Mouse (Mus musculus) E14TG2a.4 (cell line): ENCODE measurements around the gene Trp63.

Source experiments
- H3K27me3 ChIP-seq: 2 replicates; pipeline ENCODE4 v1.6.1; 2014; ENCODE audit warnings: low read length, control low read depth; ENCODE audit not compliant: insufficient read depth
- H3K36me3 ChIP-seq: 2 replicates; pipeline ENCODE4 v1.6.1; 2014; ENCODE audit warnings: low read length, control low read depth; ENCODE audit not compliant: insufficient read depth
- H3K4me1 ChIP-seq: replicated peaks from 2 replicates; pipeline ENCODE4 v1.6.1; 2014; ENCODE audit warnings: low read depth, low read length, control low read depth
- H3K4me3 ChIP-seq: replicated peaks from 2 replicates; pipeline ENCODE4 v1.5.1; 2014; ENCODE audit warnings: mild to moderate bottlenecking, low read length
- H3K9me3 ChIP-seq: 2 replicates; pipeline ENCODE4 v1.6.1; 2014; ENCODE audit warnings: low read length, control low read depth
- CTCF ChIP-seq: conservative IDR thresholded peaks from 2 replicates; pipeline ENCODE4 v1.5.1; 2014; ENCODE audit warnings: low read length
- NANOG ChIP-seq: IDR thresholded peaks from 2 replicates; pipeline ENCODE4 v1.6.1; 2014; ENCODE audit warnings: borderline replicate concordance, low read length, mixed read lengths
- POU5F1 ChIP-seq: IDR thresholded peaks from 2 replicates; pipeline ENCODE4 v1.6.1; 2014; ENCODE audit warnings: low read length, borderline replicate concordance

Trp63 gene

GRCm38 (mm10) chr16:25865096-25865869 is 181.7 kb downstream of the Trp63 start:
- Histone ChIP-seq H3K36me3 (no peaks in the 10 kb centered on the region), H3K9me3 (no peaks in the 10 kb centered on the region), H3K4me3 (no peak overlapping the region), H3K27me3 (peaks cover 14% of the 10 kb centered on the region), H3K4me1 (peaks cover 8% of the 10 kb centered on the region)
- no peak for TF ChIP-seq NANOG
- TF ChIP-seq POU5F1 = no peak
- TF ChIP-seq CTCF = no peak

DNA sequence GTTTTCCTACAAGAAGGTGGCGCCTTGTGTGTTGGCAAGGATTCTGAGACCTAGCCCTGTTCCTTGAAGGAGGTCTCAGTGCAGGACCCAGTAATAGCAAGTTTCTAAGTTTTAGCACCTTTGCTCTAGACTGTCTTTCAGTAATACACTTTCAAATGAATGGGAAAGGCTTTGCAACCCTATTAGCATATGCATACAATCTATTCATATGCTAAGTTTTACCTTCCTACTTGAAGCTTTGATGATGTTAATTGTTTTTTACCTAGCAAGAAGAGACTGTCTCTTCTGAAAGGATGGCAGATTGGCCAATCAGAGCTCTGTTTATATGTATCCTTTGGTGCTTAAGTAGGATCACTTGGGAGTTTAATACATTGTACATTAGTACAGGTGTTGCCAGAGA is 187.9 kb downstream of the Trp63 start:
- Histone ChIP-seq H3K4me1 (peaks cover 17% of the 10 kb centered on the region), H3K36me3 (no peaks in the 10 kb centered on the region), H3K9me3 (no peaks in the 10 kb centered on the region), H3K27me3 (peaks cover 14% of the 10 kb centered on the region), H3K4me3 (no peak overlapping the region)
- no peak for TF ChIP-seq CTCF
- peak; percentile 95 for TF ChIP-seq POU5F1
- peak; percentile 74 for TF ChIP-seq NANOG

- Histone ChIP-seq H3K4me3 (no peak overlapping the region), H3K9me3 (no peaks in the 10 kb centered on the region), H3K36me3 (no peaks in the 10 kb centered on the region), H3K4me1 (peaks cover 14% of the 10 kb centered on the region), H3K27me3 (no peaks in the 10 kb centered on the region)
- no peak for TF ChIP-seq CTCF
- no peak for TF ChIP-seq POU5F1
- TF ChIP-seq NANOG = no peak
Observed at GRCm38 (mm10) chr16:25875681-25876080, 192.1 kb downstream of the Trp63 start.

DNA sequence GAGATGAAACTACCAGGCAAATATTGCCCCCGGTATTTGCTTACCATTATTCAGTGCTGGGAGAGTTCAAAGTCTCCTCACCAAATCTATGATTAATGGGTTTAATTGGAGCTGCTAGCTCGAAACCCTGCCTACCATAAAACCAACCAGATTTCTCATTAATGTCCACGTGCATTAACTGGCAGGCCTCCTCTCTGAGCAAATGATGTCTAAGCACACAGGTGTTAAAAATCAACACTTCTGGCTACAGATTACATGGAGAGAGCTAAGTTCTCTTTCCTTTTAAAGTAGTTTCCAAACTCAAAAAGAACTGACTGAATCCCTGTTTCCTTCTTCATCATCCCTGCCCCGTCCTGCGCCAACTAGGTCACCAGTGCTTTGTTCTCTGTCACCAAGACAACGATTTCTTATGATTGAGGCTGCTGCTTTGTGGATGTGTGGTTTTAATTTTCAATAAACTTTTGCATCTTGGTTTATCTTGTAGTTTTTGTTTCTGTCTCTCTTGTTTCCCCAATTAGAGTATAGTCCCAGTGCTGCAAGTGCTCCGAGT is 193.9 kb downstream of the Trp63 start:
- no peaks in the 10 kb centered on the region for H3K4me1 ChIP-seq
- H3K27me3 ChIP-seq = no peaks in the 10 kb centered on the region
- TF ChIP-seq POU5F1 (no peak), CTCF (no peak), NANOG (no peak)
- no peak overlapping the region for H3K4me3 ChIP-seq
- no peaks in the 10 kb centered on the region for H3K9me3 ChIP-seq
- no peaks in the 10 kb centered on the region for H3K36me3 ChIP-seq

- TF ChIP-seq POU5F1 = no peak
- TF ChIP-seq CTCF = no peak
- no peak for TF ChIP-seq NANOG
- Histone ChIP-seq H3K4me1 (no peaks in the 10 kb centered on the region), H3K4me3 (no peak overlapping the region), H3K36me3 (no peaks in the 10 kb centered on the region), H3K9me3 (no peaks in the 10 kb centered on the region), H3K27me3 (no peaks in the 10 kb centered on the region)
Observed at GRCm38 (mm10) chr16:25878116-25878515, 194.6 kb downstream of the Trp63 start.

GRCm38 (mm10) chr16:25899071-25899470 is 215.5 kb downstream of the Trp63 start:
- Histone ChIP-seq H3K27me3 (no peaks in the 10 kb centered on the region), H3K36me3 (no peaks in the 10 kb centered on the region), H3K4me1 (no peaks in the 10 kb centered on the region), H3K9me3 (no peaks in the 10 kb centered on the region), H3K4me3 (no peak overlapping the region)
- TF ChIP-seq POU5F1 (no peak), CTCF (no peak), NANOG (no peak)

- Histone ChIP-seq H3K4me1 (no peaks in the 10 kb centered on the region), H3K36me3 (no peaks in the 10 kb centered on the region), H3K9me3 (no peaks in the 10 kb centered on the region), H3K27me3 (no peaks in the 10 kb centered on the region), H3K4me3 (no peak overlapping the region)
- TF ChIP-seq CTCF = no peak
- no peak for TF ChIP-seq NANOG
- TF ChIP-seq POU5F1 = no peak
Observed at GRCm38 (mm10) chr16:25899657-25900056, 216.1 kb downstream of the Trp63 start.

GRCm38 (mm10) chr16:25900389-25900908 is 216.9 kb downstream of the Trp63 start:
- H3K36me3 ChIP-seq = no peaks in the 10 kb centered on the region
- H3K9me3 ChIP-seq = no peaks in the 10 kb centered on the region
- H3K4me1 ChIP-seq = no peaks in the 10 kb centered on the region
- no peak overlapping the region for H3K4me3 ChIP-seq
- H3K27me3 ChIP-seq = no peaks in the 10 kb centered on the region
- TF ChIP-seq NANOG (no peak), POU5F1 (no peak), CTCF (no peak)
